Mouse (Mus musculus) G1E-ER4 (cell line): ENCODE results near the gene Optc. TPM values are rescaled to one million over a fixed set of nuclear protein-coding genes. Genes with fewer than 3 reads are reported as not detected.

ENCODE experiments used
- GATA1 ChIP-seq: IDR thresholded peaks from one replicate; pipeline ENCODE4 v1.8.0; 2012; ENCODE audit warnings: low read length, inconsistent platforms
- polyA plus RNA-seq: library from polyadenylated mRNA; stranded (reverse); fragments of >175 nt; gene quantifications from 2 replicates; pipeline ENCODE4 v1.2.3, GENCODE M21; 2012

The Optc gene
- polyA plus RNA-seq, 1 experiment: not detected

DNA sequence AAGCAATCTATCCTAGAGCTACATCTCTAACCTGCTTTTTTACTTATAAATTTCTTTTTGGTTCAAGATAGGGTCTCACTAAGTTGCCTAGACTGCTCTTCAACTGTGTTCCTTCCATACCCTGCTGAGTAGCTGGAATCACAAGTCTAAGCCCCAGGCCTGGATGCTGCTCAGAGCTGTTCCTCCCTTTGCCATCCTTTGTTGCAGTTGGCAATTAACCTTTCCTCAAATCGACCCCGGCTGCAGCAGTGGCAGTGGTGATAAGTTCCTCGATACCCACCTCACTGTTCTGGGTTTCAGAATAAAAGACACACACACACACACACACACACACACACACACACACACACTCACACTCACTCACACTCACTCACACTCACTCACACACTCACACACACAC lies 17.4 kb upstream of the Optc start:
- no peak for TF ChIP-seq GATA1

DNA sequence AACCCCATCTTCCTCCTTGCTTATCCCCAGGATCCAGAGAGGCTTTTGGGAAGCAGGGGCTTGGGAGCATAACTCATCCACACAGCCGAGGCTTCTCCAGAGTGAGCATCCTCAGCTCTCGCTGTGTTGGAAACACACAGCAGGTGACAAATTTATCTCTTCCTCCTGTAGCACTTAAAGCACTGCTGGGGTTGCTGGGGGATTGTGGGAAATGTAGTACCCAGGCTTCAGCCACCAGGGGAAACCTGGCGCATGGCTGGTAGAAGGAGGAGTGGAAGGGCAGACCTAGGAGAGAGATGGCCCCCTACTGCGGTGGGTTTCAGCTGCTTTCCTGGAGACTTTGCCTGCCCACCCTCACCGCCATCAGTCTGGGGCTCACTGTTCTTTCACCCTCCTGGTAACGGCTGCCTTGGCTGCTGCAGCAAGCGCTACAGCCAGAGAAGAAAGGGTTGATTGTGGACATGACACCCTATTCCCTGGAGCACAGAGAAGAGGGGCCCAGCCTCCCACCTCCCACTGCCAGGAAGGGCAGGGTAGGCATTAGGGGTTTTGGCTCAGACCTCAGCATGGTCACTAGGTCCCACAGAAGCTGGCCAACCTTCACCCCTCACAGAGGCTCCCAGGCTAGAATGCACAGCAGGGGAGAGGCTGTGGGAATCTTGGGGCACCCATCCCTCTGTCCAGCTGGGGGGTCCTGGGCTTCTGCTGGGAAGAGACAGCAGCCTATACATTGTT lies 16.5 kb upstream of the Optc start:
- no peak for TF ChIP-seq GATA1

DNA sequence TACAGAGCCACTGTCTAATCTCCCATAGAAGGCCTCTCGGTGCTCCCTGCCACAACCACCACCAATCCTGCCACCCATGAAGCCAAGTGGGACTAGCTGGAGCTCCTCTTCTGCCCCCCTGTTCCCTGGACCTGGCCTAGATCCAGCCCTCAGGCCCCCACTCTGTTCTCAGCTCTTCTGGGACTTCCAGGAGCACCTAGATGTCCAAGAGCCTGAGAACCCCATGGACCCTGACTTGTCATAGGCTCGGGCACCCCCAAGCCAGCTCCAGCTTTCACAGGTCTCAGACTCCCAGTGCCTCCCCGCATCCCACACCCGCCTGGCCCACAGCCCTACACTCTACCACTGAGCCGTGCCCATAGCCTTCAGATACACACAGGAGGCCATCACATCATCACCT lies 15.3 kb upstream of the Optc start:
- TF ChIP-seq GATA1: no peak

DNA sequence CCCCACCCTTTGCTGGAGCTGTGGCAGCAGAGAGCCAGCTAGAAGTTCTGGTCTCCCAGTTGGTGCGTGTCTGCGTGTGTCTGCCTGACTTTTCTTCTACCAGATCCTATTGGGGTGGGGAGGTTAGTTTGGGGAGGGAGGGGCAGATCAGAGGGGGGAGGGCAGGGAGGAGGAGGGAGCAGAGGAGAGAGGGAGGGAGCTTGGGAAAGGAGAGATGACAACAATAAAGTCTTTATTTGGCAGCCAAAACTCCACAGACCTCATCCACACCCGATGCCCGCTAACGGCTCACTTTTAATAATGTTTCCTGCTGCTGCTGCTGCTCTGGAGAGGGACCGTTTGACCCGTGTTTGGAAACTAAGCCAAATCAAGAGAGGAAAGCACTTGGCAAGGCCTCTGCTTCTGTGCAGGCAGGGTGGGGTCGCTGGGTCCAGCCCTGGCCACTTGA lies 13.5 kb upstream of the Optc start, which contains the start of gene Prelp:
TSS of gene Prelp (minus strand) at position 111 of the 448 bp plus-strand sequence.
- no peak for TF ChIP-seq GATA1

DNA sequence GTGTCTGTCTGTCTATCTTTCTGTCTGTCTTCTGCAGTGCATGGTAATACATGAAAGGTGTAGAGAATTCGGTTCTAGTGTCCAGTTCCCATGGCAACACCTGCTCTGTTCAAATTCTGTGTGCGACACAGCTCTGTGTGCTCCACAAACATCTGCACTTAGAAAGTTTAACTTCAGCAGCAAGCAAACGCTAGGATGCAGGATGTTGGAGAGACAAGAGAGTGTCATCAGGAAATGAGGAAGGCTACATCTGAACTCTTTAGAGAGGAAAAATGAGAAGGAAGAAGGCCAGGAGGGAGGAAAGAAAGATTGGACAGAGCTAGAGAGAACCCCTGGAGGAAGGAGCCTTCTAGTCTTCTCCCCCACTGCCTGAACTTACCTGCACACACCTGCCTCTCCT lies 13.1 kb upstream of the Optc start:
- TF ChIP-seq GATA1: no peak

DNA sequence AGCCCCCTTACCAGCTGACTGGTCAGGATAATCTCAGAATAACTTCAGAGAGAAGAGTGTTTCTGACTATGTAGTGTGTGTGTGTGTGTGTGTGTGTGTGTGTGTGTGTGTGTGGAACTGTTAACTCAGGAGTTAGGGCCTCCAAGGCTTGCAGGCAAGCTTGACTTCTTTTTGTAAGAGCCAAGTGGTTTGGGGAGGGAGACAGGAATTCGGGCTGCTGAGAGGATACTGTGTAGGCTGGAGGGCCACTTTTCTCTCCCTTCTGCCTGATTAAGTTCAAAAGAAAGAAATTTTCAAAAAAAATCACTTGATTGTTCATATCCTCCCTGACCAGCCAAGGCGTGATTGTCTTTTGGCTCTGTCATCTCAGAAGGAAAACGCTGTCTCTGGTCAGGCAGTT lies 12.6 kb upstream of the Optc start:
- TF ChIP-seq GATA1: no peak

DNA sequence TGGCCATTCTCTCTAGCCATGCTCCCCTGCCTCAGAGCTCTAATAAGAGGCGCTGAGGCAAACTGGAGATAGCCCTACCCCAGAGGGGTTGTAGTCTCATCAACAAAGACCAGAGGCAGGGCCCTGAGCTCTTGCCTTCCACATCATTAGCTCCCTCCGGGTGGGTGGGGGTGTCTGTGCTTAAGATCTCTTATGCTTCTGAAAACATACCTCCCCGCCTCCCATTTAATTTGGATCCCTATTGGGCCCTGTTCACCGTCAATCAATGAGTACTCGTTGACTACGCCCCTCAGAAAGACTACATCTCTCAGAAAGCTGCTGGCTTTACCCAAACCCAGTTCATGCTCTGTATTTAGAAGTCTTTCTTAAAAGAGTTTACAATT lies 10.3 kb upstream of the Optc start:
- no peak for TF ChIP-seq GATA1

DNA sequence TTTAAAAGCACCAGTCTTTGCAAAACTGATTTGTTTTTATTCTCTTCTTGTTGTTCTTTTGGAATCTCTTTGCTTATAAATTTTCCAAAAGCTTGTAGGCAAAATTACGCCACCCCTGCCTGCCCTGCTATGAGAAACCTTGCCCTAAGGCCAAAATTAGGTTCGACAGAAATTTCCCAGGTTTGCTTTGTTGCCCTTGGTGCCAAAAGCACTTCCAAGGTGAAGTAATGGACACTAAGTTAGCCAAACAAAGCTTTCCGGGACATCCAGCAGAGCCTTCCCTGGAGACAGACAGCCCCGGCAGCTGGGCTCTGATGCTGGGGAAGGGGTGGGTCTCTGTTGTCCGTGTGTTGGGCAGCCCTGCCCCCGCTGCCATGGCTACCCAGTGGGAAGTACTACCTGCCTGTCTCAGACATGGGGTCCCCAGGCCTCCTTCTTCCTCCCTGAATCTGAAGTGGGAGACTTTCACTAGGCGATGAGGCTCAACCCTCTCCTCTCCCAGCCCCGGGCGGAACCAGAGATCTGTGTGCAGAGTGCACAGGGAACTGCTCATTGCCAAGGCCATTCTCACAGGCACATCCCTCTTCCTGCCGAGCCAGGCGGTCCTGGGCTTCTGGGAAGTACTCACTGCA lies 9.8 kb upstream of the Optc start:
- TF ChIP-seq GATA1: no peak

DNA sequence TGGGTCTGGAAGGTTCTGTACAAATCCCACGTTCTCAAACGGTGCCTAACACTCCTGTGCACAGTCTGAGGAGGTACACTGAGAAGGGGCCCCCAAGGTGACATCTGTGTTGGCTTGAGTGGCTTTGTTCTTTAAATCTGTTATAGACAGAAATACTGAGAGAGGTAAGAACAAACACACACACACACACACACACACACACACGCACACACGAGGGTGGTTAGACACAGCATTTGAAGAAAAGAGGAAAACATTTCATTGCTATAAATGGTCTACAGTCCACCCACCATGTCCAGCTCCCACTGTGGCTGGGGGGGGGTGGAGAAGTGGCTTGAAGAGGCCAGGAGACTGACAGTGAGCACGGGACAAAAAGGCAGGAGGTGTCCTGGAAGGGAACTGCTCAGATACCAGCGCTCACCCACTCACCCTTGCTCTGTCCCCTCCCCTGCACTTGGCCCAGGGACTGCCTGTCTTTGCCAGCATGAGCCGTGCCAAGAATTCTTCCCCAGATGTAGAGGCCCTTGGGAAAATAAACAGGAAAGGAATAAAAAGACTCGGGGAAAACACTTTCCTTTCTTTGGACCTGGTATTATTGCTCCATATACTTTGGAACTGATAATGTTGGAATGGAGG lies 8.0 kb upstream of the Optc start:
- TF ChIP-seq GATA1: no peak

DNA sequence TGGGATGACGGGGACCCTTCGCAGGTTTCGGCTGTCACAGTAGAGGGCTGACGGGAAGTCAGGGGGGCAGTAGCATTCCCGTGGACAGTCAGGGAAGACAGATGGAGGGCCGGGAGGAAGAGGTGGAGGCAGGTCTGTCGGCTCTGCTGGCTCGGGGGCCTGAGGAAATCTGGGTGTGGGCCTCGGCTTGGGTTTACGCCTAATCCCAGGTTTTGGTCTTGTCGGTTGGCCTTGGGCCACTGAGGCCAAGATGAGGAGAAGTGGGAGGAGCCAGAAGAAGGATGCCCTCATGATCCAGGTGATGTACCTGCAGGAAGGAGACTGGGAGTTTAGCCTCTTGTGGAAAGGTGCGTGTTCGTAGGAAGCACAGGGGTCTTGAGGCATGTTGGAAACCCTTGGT lies 7.3 kb upstream of the Optc start:
- no peak for TF ChIP-seq GATA1

DNA sequence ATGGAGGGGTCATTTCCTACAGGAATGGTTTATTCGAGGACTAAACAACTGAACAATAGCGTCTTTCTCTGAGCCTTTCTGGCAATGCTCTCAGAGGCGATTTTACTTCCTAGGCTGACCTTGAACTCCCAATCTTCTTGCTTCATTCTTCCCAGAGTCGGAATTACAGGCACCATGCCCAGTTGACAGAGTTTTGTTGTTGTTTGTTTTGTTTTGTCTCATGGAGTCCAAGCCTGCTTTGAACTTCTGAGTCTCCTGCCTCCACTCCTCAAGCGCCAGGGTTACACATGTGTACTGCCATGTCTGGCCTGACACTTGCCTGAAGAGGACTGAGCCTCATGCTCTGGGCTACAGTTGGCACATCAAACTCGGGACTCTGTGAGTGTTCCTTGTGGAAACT lies 5.2 kb upstream of the Optc start:
- no peak for TF ChIP-seq GATA1

DNA sequence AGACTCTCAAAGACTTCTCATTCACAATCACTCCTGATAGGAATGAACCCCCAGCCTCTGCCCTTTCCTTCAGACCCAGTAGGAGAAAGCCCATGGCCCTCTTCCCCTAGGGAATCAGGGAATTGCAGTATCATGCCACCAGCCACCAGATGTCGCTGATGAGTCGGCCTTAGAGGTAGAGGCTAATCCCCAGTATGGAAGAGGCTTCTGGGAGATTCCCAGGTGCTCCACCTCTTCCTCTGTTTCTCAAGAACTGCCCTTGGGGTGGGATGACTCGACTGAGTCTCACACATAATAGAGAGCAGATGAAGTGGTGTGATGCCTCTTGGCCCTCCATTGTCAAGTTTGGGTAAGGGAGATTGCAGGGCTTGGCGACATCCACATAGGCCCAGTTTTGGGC lies 3.7 kb upstream of the Optc start:
- TF ChIP-seq GATA1: no peak

DNA sequence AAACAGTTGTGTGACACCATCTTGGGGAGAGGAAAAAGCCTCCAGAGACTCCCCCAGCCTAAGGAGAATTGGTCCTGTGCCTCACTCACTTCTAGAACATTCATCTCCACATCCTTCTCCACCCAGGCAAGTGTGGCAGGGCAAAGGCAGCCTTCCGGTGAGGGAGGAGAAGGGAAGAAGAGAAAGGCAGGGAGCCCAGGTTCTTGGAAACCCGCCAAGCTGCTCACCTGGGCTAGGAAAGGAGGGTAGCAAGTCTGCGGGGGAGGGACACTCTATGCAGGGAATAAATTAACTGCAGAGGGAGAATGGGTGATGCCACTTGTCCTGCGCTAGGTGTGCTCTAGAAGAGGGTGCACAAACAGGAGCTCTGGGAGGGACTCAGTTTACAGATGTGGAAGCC lies 3.2 kb upstream of the Optc start:
- TF ChIP-seq GATA1: no peak

DNA sequence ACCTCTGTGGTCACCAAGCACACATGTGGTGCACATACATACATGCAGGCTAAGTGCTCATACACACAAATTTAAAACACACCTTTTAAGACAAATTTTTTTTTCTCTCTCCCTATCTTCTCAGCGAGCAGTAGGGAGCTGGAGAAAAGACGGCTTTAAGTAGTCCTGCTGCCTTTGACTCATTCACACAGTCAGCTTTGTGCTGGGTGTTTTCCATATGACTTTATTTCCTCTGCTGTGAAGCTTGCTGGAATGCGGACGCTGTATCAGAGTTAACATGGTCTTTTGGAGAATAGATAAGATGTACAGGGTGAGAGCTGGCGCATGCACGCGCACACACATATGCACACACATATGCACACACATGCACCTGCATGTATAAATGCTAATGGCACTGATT lies 2.3 kb upstream of the Optc start:
- no peak for TF ChIP-seq GATA1

DNA sequence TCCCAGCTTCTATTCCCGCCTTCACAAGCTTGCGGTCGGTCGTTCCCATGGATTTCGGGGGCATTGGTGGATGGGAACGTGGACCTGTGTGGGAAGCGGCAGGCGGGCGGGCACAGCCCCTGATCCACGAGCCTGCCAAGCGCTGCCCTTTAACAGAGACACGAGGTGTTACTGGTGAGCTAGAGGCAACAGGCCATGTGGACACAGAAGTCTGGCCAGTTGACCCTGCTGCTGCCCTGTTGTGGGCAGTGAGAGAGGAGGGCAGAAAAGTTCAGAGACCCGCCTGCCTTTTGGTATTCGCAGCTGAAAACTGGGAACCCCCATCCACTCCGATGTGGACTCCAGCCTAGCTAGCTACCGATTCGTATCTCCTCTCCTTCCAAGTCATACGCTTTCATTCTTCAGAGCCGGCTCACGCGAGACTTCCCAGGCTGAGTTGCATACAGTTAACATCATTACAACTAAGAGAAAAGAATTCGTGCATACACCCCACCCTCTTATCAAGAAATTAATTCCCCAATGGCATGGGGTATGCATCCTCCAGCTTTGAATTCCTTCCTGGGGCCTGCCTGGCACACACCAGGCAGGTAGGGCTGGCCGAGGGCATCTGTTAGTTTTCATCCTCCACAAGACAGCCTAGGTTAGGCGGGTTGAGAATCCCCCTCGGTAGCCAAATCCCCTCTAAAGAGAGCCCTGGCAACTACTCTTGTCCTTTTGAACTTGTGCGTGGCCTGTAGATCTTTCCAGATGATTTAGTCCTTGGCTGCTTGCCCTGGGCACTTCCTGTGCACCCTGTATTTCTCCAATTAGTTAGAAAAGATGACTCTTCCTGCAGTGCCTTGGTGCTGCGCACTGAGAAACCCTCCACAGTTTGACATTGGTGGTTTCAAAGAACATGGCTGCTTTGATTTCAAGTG lies 1.1 kb upstream of the Optc start:
- TF ChIP-seq GATA1: no peak

DNA sequence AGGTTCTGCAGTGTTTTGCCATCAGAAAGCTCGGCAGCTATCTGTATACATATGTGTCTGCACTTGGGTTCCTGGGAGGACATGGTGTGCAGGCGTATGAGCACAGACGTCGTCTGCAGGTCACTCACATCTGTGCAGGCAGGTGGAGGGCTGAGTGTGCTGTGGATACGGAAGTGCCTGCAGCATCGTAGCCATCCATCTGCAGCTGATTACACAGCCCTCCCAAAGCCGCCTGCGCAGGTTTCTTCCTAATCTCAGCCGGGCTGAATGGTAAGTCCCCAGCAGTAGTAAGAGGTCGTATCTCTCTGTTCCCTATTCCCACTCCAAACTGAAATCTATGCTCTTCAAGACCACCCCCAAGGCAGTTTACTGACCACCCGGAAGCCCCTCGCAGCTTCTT lies 1.4 kb downstream of the Optc start:
- TF ChIP-seq GATA1: no peak
